Mouse (Mus musculus): ENCODE results near the gene Tmem171. TPM values are rescaled to one million over a fixed set of nuclear protein-coding genes. Genes with fewer than 3 reads are reported as not detected.

Gene Tmem171
- total RNA-seq, 2 experiments from 2014 or later: 0.58 TPM; not detected in 1

DNA sequence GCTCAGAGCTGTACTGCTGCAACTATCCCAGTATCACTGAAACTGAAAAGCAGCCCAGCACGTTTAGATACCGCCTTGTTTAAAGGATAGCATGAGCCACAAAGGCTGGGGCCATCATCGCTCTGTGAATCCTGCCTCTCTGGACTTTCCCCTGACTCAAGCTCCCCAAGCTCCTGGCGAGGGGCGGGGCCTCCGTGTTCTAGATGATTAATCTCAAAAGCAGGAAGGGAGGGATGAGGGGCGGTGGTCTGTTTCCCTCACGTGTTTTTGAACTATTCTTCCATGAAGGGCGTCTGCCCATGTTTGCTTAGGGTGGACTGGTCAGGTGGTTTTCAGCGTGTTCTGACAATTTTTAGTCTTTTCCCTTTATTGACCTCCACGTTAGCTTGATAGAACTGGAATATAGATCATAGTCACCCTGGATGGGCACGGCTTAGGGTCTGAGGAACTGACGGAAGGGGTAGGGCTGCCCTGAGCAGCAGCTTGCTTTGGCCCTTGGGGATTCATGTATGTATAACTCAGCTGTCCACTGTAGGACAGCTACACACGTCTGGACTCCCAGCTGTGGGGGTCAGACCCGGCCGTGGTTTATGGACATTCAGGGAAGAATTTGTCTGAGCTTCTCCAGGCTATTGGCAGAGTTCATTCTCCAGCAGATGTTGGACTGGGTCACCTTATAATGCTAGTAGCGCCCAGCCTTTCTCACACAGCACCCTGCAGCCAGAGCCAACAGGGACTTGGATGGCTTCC lies 43.2 kb downstream of the Tmem171 start:
- no peak for DNase-seq (ENCODE audit: low spot score in 2 of 2)

DNA sequence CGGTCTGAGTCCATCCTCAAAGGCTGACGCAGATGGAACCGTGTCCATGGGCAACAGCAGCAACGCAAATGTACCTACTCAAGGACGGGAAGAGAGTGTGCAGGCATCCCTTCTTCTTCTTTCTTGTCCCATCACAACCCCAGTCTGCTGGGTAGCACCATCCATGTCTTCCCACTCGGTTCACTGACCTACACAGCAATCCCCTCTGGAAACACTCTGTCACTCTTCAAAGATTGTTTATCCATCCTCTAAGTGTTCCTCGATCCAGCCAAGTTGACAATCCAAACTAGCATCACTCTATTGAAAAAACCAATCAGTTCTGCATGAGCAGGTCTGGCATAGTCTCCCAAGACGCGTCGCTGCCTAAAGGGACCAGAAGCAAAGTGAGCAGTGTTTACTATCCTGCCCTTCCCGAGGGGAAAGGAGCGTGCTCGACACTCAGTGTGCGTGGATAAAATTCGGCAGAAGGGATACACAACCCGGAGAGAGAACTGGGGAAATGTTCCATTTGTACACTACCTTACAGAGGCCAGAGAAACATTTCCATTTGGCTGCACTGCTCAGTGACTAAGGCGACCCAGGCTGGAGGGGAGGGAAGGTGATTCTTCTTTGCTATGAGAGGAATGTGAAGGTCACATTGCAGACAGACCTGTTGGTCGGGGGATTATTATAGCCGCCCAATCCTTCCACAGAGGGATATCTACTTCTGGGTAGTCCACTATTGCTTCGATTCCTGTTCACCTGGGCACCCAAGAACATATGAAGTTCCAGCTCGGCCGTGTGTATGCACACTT lies 46.7 kb downstream of the Tmem171 start:
- DNase-seq (ENCODE audit: low spot score in 2 of 2): no peak

DNA sequence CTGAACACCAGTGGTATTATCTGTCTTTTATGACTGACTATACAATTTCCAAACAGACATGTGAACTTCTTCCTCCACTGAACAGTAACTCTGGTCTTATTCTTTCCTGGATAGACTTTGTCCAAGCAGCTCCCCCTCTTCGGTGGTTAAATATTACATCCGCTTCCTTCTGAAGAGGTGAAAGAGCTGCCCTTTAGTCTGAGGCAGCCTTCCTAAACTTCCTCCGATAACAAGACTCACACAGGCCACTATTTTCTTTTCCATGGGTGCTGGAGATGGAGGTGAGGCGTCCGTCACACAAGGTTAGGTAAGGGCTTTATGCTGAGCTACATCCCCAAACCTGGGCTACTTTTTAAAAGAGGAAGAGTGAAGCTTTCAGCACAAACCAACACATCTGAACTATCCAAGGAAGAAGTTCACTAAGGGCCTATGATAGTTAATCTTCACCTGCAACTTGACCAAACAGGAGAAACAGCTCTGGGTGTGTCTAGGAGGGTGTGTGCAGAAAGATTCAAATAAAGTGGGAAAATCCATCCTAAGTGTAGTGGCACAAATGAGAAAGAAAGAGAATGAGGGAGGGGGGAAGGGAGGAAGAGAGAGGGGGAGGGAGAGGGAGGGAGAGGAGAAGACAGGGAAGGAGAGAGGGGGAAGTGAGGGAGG lies 56.0 kb downstream of the Tmem171 start:
- DNase-seq (ENCODE audit: low spot score in 2 of 2): no peak

DNA sequence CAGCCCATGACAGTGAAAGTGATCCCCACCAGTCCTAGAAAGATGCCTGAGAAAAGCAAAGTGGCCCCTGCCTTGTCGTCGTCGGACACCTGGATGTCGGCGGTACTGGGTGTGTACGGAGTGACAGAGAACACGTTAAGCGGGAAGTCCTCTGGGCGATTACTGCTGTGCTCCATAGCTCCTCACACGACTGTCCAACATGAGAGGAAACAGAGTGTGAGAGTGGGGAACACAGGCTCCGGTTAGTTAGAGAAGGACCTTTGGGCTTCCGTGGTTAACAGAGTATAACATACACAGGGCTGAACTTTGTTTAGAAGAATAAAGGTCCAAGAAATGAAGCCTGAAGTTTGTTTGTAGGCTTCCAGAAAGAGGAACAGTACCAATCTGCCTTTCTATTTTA lies 57.5 kb downstream of the Tmem171 start, which contains the start of gene Tmem174:
Gene Tmem174 (minus strand): TSS at position 266 of the 400 bp plus-strand sequence.
- no peak for DNase-seq (ENCODE audit: low spot score in 2 of 2)

DNA sequence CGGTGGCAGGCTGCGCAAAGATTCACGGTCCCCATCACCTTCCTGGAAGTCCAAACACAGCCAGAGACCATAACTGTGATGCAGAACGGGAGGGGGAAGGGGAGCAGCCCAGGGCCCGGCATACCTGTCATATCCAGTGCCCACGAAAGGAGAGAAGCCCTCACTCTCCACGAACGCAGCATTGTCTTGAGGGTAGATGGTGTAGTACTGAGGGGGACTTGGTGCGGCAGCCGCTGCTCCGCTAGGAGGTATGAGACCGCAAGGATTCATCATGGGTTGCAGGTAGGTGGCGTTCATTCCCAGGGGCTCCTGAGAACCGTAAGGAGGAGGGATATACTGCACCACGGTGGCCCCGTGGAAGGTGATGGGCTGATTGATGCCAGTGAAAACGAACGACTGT lies 58.1 kb downstream of the Tmem171 start:
- no peak for DNase-seq (ENCODE audit: low spot score in 2 of 2)

Other genes with a start within 250 kb of the Tmem171 start
- not detected for gene Gm10320, start 202.8 kb downstream of the Tmem171 start, total RNA-seq (2021)
- not detected for gene Tmem174, start 57.4 kb downstream of the Tmem171 start, total RNA-seq (2021)
- 10 to 100 TPM; 36.1 to 36.8 TPM for gene Fcho2, start 120.6 kb upstream of the Tmem171 start, total RNA-seq (2021)
- 10 to 100 TPM; 62.3 to 75.3 TPM for gene Tnpo1, start 231.6 kb upstream of the Tmem171 start, total RNA-seq (2021)